Mouse (Mus musculus) liver, adult (tissue): ENCODE results near the gene Zfp14.

ENCODE experiments used
- GATA4 ChIP-seq: IDR thresholded peaks from 2 replicates; pipeline ENCODE4 v1.6.1; 2014; ENCODE audit warnings: mild to moderate bottlenecking, low read length; ENCODE audit not compliant: insufficient replicate concordance

Zfp14 gene

DNA sequence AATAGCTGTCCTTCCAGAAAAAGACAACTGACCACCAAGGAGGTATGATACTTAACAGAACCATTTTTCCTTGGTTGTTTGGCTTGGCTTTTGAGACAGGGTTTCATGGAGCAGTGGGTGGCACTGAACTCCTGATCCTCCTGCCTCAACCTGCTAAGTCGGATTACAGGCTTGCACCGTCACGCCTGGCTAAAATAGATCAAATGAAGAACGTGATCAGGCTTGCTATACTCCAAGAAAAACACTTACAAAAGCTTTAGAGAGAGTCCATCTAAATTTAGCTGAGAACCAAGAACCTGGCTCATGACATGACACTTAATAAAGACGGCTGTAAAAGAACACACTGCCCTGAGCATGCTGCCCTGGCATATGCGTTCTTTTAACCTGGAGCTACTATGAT is 9.2 kb upstream of the Zfp14 start:
- no peak for TF ChIP-seq GATA4

DNA sequence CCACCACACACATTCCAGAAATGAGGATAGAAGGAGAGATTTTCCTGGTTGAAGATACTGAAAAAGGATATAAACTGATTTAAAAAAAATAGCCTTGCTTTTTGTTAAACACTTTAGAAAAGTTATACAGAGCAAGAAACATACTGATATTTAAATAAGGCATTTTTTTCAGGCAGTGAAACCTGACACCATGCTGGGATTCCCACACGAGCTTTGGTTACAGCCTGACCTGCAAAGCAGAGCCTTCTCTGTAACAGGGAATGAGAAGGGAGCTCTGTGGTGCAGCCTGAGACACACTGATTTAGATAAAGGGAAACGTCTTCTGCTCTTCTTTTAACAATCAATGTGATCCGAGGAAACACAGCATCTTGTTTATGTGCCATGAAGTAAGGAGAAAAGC is 2.4 kb upstream of the Zfp14 start:
- no peak for TF ChIP-seq GATA4

DNA sequence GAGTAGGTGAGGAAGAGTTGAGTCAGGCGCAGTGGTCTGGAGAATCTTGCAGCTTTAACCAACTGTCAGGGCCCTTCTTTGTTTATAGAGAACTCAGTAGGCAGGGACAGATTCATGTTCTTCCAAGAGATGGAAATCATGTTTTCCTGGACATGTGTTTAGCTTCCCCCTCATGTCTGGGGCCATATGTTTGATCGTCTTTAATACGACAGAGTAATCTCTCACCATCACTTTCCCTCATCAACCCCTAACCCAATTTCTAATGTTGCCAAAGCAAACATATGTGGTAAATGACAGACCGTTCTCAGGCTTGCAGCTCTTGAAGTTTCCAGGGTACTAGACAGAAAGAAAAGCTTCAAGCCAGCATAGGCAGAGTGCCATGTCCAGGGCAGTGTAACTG is 3.1 kb downstream of the Zfp14 start:
- no peak for TF ChIP-seq GATA4

DNA sequence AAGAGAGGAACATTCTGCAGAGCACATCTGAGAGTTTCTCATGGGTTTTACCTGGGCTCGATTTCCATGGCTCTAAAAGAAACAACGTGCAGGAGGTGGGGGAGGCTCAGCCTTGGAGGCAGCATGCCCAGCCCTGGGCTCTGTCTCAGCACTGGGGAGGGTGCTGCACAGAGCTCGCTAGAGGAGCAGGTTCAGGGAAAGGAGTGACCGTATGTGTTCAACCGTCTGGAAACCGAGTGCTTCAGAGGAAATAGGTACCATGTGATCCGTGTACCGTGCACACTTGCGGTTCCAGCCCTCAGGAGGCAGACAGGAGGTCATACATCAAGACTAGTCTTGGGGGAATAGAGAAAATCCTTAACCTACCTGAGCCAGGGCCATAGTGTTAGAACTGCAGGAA is 6.8 kb downstream of the Zfp14 start:
- no peak for TF ChIP-seq GATA4

DNA sequence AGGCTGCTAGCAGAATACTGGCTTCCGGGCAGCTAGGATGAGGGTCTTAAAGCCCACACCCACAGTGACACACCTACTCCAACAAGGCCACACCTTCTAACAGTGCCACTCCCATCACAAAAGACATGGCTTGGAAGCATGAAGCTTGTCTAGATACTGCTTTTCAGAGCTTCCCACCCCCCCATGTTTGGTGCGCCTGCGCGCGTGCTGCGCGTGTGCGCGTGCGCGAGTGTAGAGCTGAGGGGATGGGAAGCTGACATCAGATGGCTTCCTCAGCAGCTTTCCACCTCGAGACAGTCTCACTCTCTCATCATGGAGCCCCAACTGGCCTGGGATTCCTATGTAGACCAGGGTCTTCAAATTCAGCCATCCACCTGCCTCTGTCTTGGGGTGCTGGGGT is 16.8 kb downstream of the Zfp14 start:
- no peak for TF ChIP-seq GATA4

DNA sequence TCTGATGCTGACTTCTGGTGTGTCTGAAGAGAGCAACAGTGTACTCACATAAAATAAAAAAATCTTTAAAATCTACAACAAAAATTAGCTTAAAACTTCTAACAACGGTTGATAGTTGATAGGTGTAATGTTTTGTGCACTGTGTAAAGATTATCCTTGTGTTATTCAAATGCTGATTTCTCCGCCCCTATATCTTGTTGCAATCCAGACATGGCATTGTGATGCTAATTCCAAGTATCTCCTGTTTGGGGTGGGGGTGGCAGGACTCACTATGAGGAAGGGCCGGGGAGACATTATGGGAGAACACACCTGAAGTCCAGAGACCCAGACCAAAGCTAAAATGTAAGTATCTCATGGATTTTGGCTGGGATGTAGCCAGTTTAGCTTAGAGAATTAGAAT is 19.8 kb downstream of the Zfp14 start:
- no peak for TF ChIP-seq GATA4

DNA sequence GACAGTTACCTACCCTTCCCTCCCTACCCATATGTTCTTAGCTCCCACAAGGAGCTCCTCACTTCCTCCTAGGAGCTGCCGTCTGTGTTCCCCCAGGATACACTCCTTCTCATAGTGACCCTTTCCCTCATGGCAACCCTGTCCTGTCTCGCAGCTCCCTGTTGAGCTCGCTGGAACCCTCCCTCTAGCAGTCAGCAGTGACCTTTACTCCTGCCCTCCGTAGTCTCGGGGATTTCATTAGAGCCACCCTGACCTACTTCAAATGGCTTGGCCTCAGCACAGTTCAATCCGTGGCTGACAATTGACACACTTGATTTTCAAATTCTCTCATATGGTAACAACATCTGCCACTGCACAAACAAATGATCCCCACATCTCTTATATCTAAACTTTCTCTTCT is 20.5 kb downstream of the Zfp14 start:
- TF ChIP-seq GATA4 = no peak

DNA sequence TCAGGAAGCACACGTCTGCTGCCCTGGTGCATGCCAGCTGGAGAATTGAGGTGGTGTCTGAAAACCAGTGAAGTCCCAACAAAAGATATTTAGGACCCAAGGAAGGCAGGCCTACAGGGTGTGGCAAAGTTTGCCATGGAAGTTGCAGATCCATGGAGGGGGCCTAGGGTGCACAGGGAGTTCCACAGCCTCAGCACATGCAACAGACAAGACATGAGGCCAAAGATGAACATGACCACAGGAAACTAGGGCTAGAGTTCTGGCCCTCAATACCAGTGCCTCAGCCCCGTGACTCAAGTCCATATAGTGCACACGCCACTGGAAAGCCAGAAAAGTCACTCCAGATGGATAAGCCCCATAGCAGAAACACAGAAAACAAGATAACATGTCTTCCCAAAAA is 22.6 kb downstream of the Zfp14 start:
- TF ChIP-seq GATA4 = no peak

DNA sequence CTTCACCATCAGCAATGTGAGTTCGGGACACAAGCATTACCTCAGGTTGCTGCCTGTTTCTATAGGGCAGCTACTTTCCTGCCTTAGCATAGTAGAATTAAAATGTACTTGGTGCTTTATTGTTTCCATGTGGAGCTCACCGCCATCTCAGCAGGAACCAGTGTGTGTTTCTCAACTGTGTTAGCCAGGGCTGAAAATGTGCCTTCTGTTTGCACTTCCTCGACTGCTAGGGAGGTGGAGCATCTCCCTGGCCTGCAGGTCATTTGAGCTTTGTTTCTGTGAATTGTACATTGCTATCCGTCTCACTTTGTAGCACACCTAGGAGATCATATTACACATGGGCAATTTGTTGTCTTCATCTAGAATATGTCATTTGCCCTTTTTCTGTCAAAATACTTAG is 23.8 kb downstream of the Zfp14 start:
- no peak for TF ChIP-seq GATA4

DNA sequence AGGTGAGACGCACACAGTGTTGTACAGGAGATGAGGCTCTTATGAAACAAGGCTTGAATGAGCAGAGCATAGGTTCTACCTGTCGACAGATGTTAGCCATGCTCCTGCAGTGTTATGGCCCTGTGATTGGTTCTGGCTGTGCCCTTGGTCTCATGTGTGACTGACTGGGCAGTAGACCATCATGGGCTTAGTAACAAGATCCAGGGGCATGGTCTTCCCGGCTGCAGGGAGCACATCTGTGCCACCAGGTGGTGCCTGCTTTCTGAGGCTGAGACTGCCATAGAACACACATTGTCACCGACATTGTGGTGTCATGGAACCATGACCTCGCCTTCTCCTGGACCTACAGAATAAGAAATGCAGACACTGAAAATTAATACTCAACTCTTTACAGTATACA is 25.8 kb downstream of the Zfp14 start:
- TF ChIP-seq GATA4 = no peak

DNA sequence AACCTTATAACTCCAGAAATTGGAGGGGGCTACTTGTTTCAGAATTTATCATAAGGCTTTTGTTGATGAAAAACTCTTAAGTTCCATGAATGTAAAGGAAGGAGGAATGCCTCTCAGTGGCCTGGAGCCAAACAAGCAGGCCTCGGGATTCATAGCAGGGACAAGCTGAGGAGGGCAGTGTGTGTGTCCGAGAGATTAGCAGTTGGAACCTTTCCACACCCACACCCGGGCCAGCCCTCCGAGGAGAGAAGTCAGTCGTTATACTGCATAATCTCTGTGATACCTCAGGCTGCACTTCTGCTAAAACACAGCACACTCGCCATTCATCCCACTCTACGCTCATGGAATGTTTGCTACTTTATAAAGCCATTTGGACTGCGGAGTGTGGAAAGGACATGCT is 27.4 kb downstream of the Zfp14 start:
- TF ChIP-seq GATA4 = no peak

DNA sequence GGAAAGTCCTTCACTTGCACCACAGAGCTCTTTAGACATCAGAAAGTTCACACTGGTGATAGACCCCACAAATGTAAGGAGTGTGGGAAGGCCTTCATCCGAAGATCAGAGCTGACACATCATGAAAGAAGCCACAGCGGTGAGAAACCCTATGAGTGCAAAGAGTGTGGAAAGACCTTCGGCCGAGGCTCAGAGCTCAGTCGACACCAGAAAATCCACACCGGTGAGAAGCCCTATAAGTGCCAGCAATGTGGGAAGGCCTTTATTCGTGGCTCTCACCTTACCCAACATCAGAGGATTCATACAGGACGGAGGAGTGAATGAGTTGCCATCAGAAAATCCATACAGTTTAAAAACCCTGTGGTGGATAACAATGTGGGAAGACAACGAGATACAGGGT is 27.9 kb downstream of the Zfp14 start:
- TF ChIP-seq GATA4 = no peak

DNA sequence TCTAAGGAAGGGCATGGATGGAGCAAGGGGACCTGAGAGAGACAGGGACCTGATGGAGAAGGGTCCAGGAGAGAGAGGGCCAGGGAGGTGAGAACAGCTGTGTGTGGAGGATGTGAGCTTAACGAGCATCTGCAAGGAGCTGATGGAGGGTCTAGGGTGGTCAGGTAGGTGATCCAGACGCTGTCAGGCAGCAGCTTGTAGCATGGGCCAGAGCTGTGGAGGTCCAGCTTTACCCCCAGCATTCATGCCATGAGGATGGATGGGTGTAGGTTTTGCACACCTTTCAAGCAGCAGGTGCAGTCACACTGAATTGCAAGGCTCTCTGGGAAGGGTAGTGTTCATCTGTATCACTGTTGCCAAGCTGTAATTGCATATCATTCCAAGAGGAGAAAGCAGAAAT is 31.6 kb downstream of the Zfp14 start:
- no peak for TF ChIP-seq GATA4

DNA sequence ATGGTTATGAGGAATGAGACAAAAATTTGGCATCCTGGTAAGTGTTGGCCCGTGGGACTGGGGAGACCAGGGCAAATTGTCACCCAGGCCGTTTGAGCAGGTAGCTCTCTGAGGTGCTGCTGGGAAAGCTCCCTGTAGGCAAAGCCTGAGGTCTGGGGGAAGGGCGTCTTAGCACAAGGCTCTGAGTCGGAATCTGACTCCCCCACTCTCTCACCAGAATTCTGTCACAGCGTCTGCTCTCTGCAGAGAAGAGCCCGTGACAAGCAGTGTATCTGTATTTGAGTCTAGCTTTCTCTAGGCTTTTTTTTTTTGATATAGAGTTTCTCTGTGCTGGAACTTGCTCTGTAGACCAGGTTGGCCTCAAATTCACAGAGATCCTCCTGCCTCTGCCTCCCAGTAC is 34.0 kb downstream of the Zfp14 start:
- TF ChIP-seq GATA4 = no peak

DNA sequence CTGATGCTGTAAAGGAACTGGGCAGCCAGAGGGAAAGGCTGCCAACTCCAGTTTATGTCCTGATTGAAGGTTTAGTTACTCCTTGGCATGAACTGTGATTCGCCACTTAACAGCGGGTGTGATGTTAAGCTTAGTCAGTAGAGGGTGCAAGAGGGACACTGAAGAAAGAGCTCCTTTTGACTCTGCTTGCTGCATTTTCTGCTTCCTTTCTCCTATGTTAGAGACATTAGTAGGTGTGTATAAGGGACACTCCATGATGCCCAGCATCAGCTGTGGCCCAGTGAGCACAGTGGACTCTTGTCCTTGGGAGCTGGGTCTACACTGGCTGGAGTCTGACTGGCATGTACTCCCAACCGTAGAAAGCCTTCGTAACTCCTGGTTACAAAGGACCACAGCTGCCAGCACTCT is 38.2 kb downstream of the Zfp14 start:
- TF ChIP-seq GATA4 = no peak

DNA sequence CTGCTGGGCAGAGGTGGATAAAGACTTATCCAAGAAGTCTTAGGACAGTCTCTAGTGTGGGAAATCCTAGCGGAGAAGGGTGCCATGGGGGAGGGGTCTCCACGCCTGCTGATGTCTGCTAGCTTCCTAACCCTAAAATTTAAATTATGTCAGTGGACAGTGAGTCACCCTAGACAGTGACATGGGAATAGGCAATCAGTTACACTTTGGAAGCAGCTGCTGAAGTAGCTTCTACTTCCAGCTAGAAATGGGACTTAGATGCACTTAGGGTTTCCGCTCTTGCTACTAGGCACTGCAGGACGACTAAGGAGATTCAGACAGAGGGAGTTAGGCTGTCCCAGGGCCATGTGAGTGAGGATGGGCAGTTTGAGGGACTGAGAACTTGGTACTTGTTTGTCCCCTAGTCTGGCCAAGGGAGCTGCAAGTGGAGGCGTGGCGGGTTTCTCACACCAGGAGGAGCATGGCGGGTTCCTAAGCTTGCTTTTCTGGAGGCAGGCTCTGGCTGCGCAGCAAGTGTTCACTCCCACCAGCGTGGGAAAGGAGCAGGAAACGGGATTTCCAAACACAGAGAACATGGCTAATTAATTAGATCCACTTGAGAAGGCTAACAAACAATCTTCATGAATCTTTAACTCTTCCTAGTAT is 40.5 kb downstream of the Zfp14 start:
- TF ChIP-seq GATA4 = no peak

DNA sequence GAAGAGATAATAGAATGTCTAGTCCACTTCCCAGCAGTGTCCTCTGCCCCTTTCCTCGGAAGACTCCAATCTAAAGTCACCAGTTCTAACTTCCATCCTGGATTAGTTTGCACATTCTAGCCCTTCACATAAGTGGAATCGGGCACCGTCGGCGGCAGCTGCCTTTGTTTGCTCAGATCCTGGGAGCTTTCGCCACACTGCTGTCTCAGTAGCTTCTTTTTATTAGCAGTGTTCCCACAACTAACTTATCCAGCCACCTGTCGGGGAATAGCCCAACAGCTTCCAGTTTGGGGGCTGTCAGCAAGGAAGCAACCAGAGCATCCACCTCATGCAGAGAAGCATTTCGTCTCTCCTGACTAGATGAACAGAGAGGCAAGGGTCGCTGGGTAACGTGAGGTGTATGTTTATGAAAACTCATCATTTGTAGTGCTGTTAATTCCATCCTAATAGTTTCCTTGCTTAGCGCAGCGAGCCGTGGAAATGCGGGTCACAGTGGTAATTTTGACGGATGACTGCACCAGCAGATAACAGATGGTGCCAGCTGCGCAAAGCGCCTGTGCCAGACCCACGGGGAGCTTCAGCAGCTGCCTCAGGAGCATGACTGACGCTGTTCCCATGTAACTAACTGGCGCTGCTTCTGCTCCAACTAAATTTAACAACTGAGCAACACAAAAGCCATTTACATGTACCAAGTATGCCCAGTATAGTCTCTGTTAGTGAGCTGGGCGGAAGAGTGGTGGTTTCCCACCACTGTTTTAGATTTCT is 41.7 kb downstream of the Zfp14 start:
- TF ChIP-seq GATA4 = no peak
